Comparison of ENCODE assay signal across 8 mouse cellular contexts in the genomic region with DNA sequence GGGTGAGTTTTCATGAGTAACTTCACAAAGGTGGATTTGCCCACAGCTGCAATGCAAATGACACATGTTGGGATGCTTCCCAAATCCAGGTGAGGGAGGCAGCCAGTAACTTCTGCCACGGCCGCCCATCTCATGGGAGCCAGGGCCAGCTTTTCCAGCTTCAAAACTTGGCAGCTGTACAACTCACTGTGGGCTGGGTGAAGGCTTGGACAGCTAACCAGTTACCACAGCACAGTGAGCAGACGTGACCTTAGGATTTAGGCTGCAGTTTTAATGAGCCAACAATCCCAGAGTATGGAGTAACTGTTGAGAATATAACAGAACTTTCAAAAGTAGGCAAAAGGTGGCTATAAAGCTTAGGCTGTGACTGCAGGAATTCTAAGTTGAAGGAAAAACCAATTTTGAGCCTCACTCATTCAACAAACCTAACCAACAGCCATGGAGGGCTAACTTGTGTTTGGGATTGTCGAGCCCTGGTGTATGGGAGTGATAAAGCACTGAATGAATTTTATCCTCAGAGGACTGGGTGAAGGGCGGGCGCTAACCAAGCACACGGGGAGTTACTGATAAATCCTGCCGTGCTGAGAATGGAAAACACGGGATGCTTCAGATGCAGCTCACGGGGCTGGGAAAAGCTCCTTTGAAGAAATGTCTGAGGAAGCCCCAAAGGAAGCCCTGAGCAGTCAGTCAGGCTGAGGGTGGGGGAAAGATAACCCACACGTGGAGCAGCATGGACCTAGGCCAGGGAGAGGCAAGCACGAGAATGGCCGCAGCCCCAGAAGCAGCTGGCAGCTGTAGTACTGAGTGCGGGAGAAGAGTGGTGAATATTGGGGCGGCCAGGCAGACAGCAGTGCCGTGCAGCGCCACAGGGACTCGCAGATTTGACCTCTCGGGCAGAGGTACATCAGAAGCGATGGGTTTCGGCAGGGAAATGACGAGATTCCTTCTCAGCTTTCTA. TPM values are rescaled to one million over a fixed set of nuclear protein-coding genes. Genes with fewer than 3 reads are reported as not detected.
A peak's percentile ranks its signal among the peaks of the same experiment; 100 is the strongest.
DNase-seq lines count a peak whose midpoint lies in the region; ATAC-seq lines count a peak whose summit lies in the region.
"Had no signal": no experiment of that assay in that cellular context is flagged by ENCODE, and none has a peak within 500 bp of the region (broad histone marks: within the 10 kb centered on the region; RNA-seq: fewer than 3 reads in every experiment).

No protein-coding gene starts in this region.

- H3K36me3 ChIP-seq in kidney, embryonic 14.5 days (ENCODE audit: control insufficient read depth, insufficient read depth, low read length): peaks cover 12% of the 10 kb centered on the region; the same call in 1 of the 2 replicates
- H3K36me3 ChIP-seq in embryonic facial prominence, embryonic 15.5 days: peaks cover 17% of the 10 kb centered on the region
- H3K36me3 ChIP-seq in liver, embryonic 11.5 days (ENCODE audit: control insufficient read depth, insufficient read depth, low read length): no peaks in the 10 kb centered on the region

- peaks cover 2% of the 10 kb centered on the region; the same call in 1 of the 2 replicates for H3K9me3 ChIP-seq in kidney, embryonic 14.5 days (ENCODE audit: control insufficient read depth, low read length)
- no peaks in the 10 kb centered on the region for H3K9me3 ChIP-seq in embryonic facial prominence, embryonic 15.5 days (replicated peaks)
- H3K9me3 ChIP-seq in liver, embryonic 11.5 days (ENCODE audit: control insufficient read depth, low read length): no peaks in the 10 kb centered on the region
- H3K9me3 ChIP-seq: megakaryocyte, embryonic 14.5 days had no signal

- H3K9ac ChIP-seq in kidney, embryonic 14.5 days (ENCODE audit: low read depth, low read length): no peak overlapping the region
- H3K9ac ChIP-seq in embryonic facial prominence, embryonic 15.5 days: no peak overlapping the region
- H3K9ac ChIP-seq in liver, embryonic 11.5 days (ENCODE audit: low read depth, low read length): no peak overlapping the region

- no peak for ATAC-seq in kidney, embryonic 14.5 days (ENCODE audit: low FRiP score, low TSS enrichment)
- 0 out of 2 replicates have a peak, but pooled peaks have one; percentile 44 for ATAC-seq in embryonic facial prominence, embryonic 15.5 days (ENCODE audit: insufficient number of reproducible peaks, low FRiP score, low TSS enrichment, low read depth)
- peak; percentile 41; the same call in 1 of the 2 replicates for ATAC-seq in liver, embryonic 11.5 days (replicated peaks; ENCODE audit: low FRiP score)

- no peaks in the 10 kb centered on the region for H3K27me3 ChIP-seq in kidney, embryonic 14.5 days (ENCODE audit: control insufficient read depth, insufficient read depth, low read length)
- H3K27me3 ChIP-seq in embryonic facial prominence, embryonic 15.5 days: no peaks in the 10 kb centered on the region
- no peaks in the 10 kb centered on the region for H3K27me3 ChIP-seq in liver, embryonic 11.5 days (replicated peaks; ENCODE audit: control insufficient read depth, insufficient read depth, low read length)
- H3K27me3 ChIP-seq: megakaryocyte, embryonic 14.5 days had no signal

- no peaks in the 10 kb centered on the region for H3K4me1 ChIP-seq in kidney, embryonic 14.5 days (ENCODE audit: control insufficient read depth, insufficient read depth, low read length)
- peaks cover 23% of the 10 kb centered on the region for H3K4me1 ChIP-seq in embryonic facial prominence, embryonic 15.5 days
- H3K4me1 ChIP-seq in liver, embryonic 11.5 days (replicated peaks; ENCODE audit: control insufficient read depth, insufficient read depth, low read length): no peaks in the 10 kb centered on the region

- peak; percentile 47 for DNase-seq in kidney, adult 18-20 months
- peak; percentile 98 for DNase-seq in adipocyte (ENCODE audit: low spot score)
- DNase-seq in liver, embryonic 11.5 days (ENCODE audit: low spot score): no peak
- no peak for DNase-seq in right cerebral cortex, postnatal 25 days
- no peak for DNase-seq in left cerebral cortex, adult 9 months (ENCODE audit: low spot score in 2 of 2)

- 82% methylated on average over 22 of the region's 22 CpGs for WGBS in kidney, embryonic 14.5 days
- 72% methylated on average over 22 of the region's 22 CpGs for WGBS in embryonic facial prominence, embryonic 15.5 days
- 78% methylated on average over 22 of the region's 22 CpGs for WGBS in liver, embryonic 11.5 days

- no peak overlapping the region for H3K4me2 ChIP-seq in kidney, embryonic 14.5 days (replicated peaks; ENCODE audit: low read depth, low read length)
- H3K4me2 ChIP-seq in embryonic facial prominence, embryonic 15.5 days (replicated peaks): no peak overlapping the region
- no peak overlapping the region for H3K4me2 ChIP-seq in liver, embryonic 11.5 days

- no peak overlapping the region for H3K4me3 ChIP-seq in kidney, embryonic 14.5 days (ENCODE audit: low read length)
- no peak overlapping the region for H3K4me3 ChIP-seq in embryonic facial prominence, embryonic 15.5 days (replicated peaks)
- H3K4me3 ChIP-seq in liver, embryonic 11.5 days (ENCODE audit: low read depth, low read length): no peak overlapping the region
- H3K4me3 ChIP-seq: megakaryocyte, embryonic 14.5 days had no signal

- no peak overlapping the region for H3K27ac ChIP-seq in kidney, embryonic 14.5 days (ENCODE audit: low read depth, low read length)
- H3K27ac ChIP-seq in embryonic facial prominence, embryonic 15.5 days (replicated peaks): peak overlapping the region; percentile 60; the same call in 1 of the 2 replicates
- no peak overlapping the region for H3K27ac ChIP-seq in liver, embryonic 11.5 days (ENCODE audit: low read depth, low read length)

RNA-seq across cellular contexts. Expression of a gene that starts 9.7 kb away (rescaled TPM):
- 69.3 and 78.2 TPM in 2 replicates for polyA plus RNA-seq in kidney, embryonic 14.5 days (2014; fragmentation: Nextera tagmentation; extraction: Ambion mirVana)
- 81.0 and 90.4 TPM in 2 replicates for polyA plus RNA-seq in embryonic facial prominence, embryonic 15.5 days (2015; fragmentation: Nextera tagmentation; extraction: Ambion mirVana)
- 43.4 and 44.7 TPM in 2 replicates for polyA plus RNA-seq in liver, embryonic 11.5 days (2014; fragmentation: Nextera tagmentation; extraction: Ambion mirVana)

RNA-seq across cellular contexts. Expression of a gene that starts 38.1 kb away (rescaled TPM):
- polyA plus RNA-seq in kidney, embryonic 14.5 days (2014; fragmentation: Nextera tagmentation; extraction: Ambion mirVana): 48.6 and 54.9 TPM in 2 replicates
- 63.1 and 66.1 TPM in 2 replicates for polyA plus RNA-seq in embryonic facial prominence, embryonic 15.5 days (2015; fragmentation: Nextera tagmentation; extraction: Ambion mirVana)
- polyA plus RNA-seq in liver, embryonic 11.5 days (2014; fragmentation: Nextera tagmentation; extraction: Ambion mirVana): 22.0 and 22.8 TPM in 2 replicates

RNA-seq across cellular contexts. Expression of a gene that starts 39.0 kb away (rescaled TPM):
- polyA plus RNA-seq in kidney, embryonic 14.5 days (2014; fragmentation: Nextera tagmentation; extraction: Ambion mirVana): 4.0 and 7.6 TPM in 2 replicates
- polyA plus RNA-seq in embryonic facial prominence, embryonic 15.5 days (2015; fragmentation: Nextera tagmentation; extraction: Ambion mirVana): 19.5 and 20.9 TPM in 2 replicates
- 7.6 and 9.1 TPM in 2 replicates for polyA plus RNA-seq in liver, embryonic 11.5 days (2014; fragmentation: Nextera tagmentation; extraction: Ambion mirVana)

Comparison
In these comparisons a context has a peak if more than half of its experiments do, and no peak if none do; other contexts are left out.
1. DNase-seq: peak in kidney, adult 18-20 months (single experiment) and adipocyte (single experiment); none in liver, embryonic 11.5 days (single experiment), right cerebral cortex, postnatal 25 days (single experiment) and left cerebral cortex, adult 9 months (0 of 2).